Mouse (Mus musculus) mature B cell (primary cell): ENCODE data around the gene Sh2d2a.
"Not testable (repeated sequence)": the region's sequence is repeated elsewhere in the genome, so short reads cannot be mapped to it uniquely, and the experiment has no call there.

ENCODE experiments used
- in situ Hi-C: fragments of 300-500 bp; cut with MboI; formaldehyde crosslinking; loops from 2 replicates; pipeline ENCODE4 v1.14.3; 2019

Gene Sh2d2a

DNA sequence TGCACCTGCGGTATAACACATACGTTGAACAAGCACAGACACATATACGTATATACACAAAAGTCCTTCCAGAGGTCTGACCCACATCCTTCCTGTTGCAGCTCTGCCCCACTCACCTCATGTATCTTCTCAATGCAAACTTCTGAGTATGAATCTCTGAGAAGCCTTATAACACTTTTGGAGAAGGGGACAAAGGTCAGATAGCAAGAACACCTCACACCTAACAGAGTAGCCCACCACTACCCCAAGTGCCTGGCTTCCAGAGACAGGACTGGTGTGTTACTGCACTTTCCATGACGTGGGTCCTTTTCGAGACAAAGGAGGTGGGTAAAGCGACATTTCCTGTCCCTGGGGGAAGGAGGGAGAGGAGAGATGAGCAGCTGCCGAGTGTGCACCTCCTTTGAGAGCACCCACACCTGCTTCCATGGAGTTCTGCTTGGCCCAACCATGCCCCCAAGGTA is at the start of gene Sh2d2a:
Gene Sh2d2a, plus strand, starts transcription at position 106 of the 461 bp plus-strand sequence.
- in situ Hi-C loops: no loop called here

DNA sequence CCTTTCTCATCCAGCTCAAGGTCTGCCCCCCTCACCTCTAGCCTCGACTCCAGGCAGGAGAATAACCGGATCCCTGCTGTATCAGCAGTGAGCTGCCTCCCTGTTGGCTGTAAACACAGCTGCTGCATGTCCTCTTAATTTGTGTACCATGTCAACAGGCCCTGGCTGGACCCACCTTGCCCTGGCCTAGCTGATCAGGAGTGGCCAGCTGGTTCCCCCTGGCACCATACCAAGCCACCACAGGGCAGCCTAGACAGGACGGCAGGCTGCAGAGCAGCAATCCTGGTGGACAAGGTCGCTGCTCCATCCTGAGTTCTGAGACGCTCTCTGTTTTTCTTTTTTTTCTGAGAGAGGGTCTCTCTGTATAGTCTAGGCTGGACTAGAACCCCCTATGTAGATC is 44.9 kb upstream of the Sh2d2a start:
- in situ Hi-C loops: no loop called here

DNA sequence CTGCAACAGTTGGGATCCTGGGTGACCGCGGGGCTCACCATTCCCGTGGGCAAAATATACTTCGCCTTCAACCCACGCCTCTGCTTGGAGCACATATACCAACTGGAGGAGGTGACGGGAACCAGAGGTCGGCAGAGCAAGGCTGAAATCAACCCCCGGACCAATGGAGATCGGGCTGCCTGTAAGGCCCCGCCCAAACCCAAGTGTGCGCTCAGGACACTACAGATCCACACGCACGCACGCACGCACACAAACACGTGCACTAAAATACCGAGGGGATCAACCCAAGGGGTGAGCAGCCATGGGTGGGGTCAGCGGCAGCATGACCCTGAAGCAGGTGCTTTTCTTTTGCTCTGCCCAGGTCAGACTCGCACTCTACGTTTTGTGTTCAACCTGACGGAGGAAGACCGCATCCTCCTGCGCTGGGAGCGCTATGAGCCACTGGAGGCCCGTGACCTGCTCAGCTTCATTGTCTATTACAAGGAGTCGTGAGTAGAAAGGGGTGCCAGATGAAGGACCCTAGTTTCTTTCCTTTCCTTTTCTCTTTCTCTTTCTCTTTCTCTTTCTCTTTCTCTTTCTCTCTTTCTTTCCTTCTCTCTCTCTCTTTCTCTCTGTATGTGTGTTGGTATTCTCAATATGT is 42.4 kb upstream of the Sh2d2a start:
- in situ Hi-C loops: no loop called here

DNA sequence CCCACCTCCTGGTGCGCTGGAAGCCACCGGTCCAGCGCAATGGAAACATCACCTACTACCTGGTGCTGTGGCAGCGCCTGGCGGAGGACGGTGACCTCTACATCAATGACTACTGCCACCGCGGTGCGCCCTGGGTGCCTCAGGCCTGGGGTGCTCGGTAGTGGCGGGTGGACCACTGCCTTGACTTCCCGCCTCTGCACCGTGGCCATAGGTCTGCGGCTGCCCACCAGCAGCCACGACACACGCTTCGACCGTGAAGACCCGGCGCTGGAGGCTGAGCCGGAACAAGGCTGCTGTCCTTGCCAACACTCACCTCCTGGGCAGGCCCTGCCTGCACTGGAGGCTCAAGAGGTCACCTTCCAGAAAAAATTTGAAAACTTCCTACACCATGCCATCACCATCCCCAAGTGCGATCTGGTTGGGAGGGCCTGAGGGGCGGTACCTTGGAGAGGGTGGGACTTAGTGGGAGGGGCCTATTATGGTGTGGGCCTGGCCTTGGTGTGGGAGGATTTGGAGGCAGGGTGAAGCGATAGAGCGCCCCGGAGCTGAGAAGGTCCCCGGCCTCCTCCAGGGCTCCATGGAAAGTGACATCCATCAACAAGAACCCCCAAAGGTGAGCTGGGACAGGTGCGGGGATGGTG is 37.1 kb upstream of the Sh2d2a start:
- in situ Hi-C loops: no loop called here

DNA sequence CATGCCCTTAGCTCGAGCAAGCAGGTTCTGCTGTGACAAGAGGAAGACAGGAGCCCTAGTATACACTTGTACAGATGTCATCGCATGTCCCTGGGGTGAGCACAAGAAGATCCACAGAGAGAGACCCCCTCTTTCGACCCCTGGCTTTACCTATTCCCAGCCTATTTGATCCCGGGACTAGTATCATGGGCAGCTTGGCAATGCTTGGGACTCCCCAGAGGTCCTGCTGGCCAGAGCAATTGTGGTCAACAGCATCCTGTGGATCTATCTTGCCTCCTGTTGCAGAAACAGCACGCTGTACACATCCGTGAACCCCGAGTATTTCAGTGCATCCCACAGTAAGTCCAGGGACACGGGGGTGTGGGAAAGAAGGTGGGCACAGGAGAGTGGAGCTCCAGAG is 35.3 kb upstream of the Sh2d2a start:
- in situ Hi-C loops: no loop called here

DNA sequence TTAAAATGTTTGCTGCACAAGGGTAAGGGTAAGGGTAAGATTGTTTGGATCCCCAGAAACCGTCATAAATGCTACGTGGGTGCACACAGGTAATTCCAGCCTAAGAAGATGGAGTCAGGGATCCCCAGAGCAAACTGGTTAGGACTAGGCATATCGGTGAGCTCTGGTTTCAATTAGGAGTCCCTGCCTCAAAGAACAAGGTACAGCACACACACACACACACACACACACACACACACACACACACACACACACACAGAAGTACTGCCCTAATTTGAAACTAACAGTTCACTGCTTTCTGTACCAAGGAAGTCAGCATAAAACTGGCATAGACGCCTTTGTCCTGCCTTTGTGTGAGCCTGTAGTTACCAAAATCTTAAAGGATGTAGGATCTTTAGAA is 34.1 kb upstream of the Sh2d2a start:
- in situ Hi-C loops: no loop called here

DNA sequence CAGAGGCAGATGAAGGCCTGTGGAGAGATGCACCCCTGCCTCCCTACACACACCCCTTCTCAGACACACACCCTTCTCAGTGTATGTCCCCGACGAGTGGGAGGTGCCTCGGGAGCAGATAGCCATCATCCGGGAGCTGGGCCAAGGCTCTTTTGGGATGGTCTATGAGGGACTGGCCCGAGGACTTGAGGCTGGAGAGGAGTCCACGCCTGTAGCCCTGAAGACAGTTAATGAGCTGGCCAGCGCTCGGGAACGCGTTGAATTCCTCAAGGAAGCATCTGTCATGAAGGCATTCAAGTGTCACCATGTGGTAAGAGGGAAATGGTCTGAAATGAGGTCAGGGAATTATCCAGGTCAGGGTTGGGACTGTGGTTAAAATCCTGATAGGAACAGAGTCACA is 33.7 kb upstream of the Sh2d2a start:
- in situ Hi-C loops: no loop called here

DNA sequence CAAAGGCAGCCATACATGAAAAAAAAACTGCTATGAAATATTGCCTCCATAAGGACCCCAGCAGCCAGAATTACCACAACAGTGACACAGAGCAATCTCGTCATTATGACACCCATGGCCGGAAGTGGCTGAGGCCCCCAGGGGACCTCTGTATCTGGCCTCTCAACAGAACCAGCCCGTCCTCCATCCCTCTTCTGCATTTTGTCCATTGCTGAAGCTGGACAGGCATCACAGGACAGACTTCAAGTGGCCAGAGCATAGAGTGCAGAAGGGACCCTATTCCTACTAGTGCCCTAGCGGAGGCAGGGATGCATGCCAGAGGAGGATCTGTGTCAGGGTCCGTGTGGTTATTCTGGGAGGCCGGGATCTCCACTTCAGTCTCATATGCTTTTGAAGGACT is 30.4 kb upstream of the Sh2d2a start:
- in situ Hi-C loops: no loop called here

DNA sequence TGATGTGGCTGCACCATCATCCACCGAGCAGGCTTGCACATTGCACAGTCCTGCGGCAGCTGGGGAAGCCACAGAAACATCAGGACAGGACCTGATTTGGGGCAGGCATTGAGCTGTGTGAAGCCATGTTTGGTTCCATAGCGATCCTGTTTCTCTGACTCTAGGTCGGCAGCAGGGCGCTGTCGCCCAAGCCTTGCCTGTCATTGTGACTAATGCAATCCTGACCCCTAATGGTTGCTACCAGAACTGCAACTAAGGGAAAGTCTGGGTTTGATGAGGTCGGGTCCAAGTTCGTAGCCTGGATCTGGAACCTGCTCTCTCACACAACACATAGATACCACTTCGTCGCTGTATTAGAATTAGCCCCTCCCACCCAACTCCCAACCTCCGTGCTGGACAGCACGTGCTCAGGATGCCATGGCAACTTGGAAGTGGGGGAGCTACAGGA is 29.9 kb upstream of the Sh2d2a start:
- in situ Hi-C loops: no loop called here

DNA sequence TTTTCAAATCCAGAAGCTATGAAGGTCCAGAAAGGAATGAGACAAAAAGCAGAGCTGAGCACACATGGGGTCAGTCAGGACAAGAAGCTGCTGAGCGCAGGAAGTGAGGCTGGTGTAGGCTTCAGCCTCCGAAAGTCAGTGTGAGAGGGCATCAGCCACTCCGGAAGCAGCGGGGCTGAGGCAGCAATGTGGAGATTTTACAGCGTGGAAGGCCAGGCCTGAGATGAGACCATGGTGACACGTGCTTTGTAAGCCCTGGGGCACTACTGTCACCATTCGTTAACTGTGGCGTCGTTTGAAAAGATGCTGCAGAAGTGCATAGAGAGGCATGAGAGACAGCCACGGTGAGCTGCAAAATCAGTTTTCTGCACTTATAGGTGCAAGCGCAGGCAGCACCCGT is 28.3 kb upstream of the Sh2d2a start:
- in situ Hi-C loops: no loop called here

DNA sequence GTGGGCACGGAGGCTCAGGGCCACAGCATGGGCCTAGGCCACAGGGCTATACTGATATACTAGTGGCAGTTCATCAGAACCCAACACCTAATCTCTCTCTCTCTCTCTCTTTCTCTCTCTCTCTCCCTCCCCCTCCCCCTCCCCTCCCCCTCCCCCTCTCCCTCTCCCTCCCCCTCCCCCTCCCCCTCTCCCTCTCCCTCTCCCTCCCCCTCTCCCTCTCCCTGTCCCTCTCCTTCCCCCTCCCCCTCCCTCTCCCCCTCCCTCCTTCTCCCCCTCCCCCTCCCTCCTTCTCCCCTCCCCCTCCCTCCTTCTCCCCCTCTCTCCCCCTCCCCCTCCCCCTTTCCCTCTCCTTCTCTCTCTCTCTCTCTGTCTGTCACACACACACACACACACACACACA is 22.3 kb upstream of the Sh2d2a start, which contains the start of gene Pear1:
Gene Pear1, minus strand, starts transcription at position 101 of the 400 bp plus-strand sequence.
- in situ Hi-C loops: not testable (repeated sequence)

DNA sequence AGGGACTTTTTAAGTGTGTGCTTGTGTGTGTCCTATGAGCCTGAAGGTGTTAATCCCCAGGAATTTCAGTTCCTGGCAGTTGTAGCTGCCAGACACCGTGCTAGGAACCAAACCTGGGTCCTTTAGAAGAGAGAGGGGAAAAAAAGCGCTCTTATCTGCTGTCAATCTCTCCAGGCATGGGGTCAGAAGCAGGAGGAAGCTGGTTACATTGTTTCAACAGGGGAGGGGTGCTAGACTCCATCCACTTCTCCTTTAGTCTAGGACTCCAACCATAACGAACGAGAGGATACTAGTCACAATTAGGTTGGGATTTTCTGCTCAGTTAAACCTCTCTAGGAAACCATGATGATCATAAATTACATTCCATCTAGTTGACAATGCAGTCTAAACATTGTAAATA is 18.1 kb upstream of the Sh2d2a start:
- in situ Hi-C loops: no loop called here

DNA sequence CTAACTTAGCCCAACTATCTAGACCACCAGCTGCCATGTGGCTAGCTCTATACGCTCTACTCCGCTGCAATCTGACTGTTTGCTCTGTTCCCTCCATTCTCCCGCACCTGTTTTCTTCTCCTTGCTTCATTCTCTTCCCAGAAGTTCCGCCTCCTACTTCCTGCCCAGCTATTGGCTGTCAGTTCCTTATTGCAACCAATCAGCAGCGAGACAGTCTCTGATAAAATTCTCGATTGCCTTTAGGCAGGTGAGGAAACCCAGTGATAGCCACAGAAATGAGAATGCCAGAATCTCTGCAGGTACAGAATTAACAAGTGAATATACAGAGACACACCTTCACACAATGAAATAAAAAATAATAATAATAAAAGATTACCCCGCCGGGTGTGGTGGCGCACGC is 17.5 kb upstream of the Sh2d2a start:
- in situ Hi-C loops: no loop called here

DNA sequence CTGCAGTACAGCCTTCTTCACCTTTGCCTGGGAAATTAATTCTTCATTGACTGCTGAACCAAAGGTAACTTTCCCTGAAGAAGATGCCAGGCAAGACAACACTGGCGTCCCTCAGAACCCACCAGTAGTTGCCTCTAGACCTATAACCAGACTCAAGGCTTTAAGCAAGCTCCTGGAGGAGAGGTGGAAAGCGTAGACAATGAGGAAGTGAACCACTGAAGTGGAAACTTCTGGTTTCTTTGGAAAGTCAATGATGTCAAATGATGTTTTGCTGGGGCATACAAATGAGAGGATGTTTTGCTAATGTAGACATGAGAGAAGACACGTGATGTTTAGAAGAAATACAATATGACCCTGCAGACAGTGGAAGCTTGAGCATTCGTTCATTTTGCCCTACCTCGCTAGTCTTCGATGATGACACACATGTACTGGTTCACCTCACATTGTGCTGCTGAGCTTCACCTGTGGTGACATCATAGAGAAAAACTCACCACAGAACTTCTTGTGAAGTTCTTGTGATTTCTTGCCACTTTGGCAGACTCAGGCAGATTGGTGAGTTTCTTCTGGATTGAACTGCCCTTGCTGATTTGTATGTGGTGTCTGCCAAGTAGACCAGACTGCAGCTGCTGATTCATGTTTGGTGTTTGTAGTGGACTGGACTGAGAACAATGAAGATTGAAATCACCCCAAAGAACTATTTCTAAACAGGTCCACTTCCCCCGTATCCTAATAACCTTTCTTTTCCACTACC is 14.3 kb upstream of the Sh2d2a start:
- in situ Hi-C loops: no loop called here

DNA sequence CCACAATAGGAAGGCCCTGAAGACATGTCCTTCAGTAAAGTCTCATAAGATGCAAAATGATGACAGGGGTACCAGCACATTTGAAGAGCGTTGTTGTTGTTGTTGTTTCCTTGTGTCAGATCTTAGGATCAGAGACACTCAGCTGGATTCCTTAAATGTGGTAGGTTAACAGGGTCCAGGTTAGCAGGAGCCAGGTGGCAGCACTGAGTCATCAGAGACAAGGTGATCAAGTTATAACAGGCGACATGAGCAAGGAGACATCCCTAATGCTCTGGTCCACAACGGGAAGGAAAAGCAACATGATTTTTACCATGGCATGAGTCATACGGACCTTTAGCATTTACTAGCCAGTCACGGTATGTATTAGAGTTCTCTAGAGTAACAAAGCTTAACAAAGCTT is 13.1 kb upstream of the Sh2d2a start:
- in situ Hi-C loops: no loop called here

DNA sequence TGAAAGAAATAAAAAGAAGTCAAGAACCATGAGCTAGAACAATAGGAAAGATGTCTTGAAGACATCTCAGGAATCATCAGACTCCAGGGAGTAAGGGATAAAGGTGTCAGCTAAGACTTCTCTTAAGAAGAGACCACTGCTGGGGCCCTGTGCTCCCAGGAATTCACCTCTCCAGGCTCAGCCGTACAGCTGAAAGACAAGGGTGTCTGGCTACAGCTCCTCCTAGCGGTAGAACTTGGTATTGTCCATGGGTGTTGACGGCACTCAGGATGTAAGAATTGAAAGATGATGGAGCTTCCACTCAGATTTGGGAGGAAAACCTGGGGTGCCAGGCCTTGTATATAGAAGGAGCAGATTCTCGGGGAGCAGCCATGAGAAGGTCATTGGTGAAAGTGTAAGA is 7.9 kb upstream of the Sh2d2a start:
- in situ Hi-C loops: no loop called here

DNA sequence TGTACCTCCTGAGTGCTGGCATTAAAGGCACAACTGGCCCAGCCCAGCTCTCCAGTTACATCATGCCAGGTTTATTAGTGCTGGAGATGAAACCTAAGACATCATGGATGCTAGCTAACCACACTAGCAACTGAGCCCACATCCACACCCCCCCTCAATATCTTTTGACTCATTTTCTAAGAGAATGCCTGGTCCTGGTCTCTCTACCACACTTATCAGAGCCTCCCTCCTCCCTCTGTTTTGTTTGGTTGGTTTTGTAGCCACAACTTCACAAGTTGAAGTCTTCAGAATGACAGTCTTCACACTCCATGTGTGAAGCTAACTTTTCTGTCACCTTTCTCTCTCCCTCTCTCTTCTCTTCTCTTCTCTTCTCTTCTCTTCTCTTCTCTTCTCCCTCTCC is 5.7 kb upstream of the Sh2d2a start:
- in situ Hi-C loops: no loop called here

DNA sequence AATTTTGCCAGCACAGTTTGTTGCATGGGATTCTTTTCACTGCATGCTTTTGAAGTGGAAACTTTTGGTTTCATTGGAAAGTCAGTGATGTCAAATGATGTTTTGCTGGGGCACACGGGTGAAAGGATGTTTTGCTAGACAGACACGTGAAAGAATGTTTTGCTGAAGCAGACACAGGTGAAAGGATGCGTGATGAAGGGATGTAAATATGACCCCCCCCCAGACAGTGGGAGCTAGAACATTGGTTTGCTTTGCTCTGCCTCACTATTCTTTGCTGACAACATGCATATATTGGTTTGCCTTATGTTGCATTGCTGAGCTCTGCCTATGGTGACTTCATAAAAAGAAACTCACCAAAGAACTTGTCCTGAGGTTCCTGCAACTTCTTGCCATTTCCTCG is 1.6 kb upstream of the Sh2d2a start:
- in situ Hi-C loops: no loop called here

DNA sequence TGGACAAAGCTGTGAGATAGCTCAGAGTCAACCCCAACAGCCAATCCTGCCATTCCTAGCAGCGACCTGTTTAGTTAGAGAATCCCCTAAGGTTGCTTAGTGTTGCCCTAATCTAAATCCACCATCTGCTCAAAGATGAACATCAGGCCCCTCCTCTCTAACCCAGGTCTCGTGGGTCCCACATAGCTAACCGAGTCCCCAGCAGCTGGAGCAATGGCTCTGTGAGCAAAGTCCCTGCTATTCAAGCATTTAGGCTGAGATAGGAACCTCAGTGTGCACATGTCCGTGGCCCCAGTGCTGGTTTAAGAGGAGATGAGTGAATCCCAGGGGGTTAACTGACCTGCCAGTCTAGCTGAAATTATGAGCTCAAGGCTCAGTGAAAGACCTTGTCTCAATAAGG is 369 bp upstream of the Sh2d2a start:
- in situ Hi-C loops: no loop called here

DNA sequence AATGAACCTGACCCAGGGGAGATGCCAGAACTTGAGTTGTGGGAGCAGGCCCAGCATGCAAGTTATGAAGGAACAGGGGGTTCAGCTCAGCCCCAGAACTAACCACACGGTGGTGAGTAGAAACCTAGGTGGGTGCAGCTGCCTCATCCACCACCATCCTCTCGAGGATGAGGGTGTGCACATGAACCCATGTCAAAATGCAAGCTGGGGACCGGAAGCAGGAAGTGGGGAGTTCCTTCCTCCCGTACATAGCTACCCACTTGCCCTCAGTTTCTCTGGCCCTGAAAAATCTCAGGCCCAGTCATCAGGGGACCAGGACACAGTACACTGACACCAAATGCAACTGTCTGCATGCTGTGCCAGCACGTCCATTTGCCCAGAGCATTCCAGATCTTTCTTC is 1.1 kb downstream of the Sh2d2a start:
- in situ Hi-C loops: no loop called here

DNA sequence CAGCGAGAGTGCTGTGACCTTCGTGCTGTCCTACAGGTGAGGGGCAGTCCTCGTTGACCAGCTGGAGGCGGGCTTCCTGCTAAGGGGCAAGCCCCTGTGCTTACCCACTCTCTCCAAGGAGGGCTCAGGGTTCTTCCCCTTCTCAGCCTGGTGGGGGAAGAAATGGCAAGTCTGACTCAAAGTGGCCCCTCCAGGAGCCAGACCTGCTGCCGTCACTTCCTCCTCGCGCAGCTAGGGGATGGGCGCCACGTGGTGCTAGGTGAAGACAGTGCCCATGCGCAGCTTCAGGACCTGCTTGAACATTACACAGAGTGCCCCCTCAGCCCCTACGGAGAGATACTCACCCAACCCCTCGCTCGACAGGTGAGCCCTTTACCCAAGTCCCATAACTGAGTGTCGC is 2.6 kb downstream of the Sh2d2a start:
- in situ Hi-C loops: no loop called here

DNA sequence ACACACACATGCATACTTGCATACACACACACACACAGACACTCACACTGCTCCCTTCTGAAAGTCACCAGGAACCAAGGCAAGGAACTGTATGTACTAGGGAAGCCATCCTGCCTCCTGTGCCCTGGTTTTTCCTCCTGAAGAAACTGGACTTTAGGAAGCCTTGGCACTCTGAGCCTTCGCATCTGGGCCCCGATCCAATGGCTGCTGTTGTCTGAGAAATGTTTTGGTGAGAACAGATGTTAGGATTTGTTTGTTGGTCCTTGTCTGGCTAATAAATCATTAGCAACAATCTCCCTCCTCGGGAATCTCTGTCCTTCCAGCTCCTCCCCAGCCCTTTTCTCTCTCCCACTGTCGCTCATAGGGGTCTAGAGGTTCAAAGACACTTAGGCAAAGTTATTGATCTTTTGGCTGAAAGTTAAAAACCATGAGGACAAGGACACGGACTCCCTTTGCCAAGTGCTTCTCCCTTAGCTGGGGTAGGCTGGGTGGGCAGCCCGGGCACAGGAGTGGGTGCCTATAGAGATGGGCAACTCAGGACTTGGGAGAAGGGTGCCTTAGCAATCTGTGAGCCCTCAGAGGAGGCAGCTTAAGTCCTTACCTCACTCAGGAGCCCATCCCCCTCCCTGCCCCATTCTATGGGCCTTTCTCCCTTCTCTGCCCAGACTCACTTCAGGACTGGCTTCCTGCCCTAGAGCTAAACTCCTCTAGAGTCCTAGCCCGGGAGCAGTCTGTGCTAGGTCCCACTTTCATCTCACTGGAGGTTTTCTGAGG is 8.4 kb downstream of the Sh2d2a start:
- in situ Hi-C loops: no loop called here
